Mouse (Mus musculus): ENCODE data around the gene Pde4d. TPM values are rescaled to one million over a fixed set of nuclear protein-coding genes. Genes with fewer than 3 reads are reported as not detected.

Pde4d gene
- polyA plus RNA-seq, 1 experiment from 2014 or later, result 19.1 TPM

DNA sequence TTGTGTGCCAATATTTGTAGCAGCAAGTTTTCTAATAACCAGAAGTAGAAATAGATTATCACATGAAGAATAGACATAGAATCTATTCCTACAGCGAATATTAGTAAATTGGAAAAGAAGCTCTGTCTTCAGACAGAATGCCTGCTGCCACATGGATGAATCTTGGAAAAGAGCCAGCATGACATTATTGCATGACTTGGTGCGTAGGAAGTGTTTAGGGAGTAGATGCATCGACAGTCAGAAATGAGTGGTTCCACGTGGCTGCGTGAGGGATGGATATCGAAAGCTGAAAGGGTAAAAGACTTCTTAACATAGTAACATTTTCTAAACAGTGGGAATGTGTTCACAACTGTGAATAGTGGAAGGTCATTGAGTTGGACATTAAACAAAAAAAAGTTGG is 912.6 kb downstream of the Pde4d start:
- H3K27me3 ChIP-seq, result no peaks in the 10 kb centered on the region
- 52% methylated on average over 6 of the region's 6 CpGs for WGBS
- no peak overlapping the region for H3K4me3 ChIP-seq (replicated peaks)
- H3K4me2 ChIP-seq (replicated peaks), result no peak overlapping the region
- H3K9me3 ChIP-seq (replicated peaks), result no peaks in the 10 kb centered on the region
- no peak overlapping the region for H3K27ac ChIP-seq (replicated peaks)
- no peaks in the 10 kb centered on the region for H3K36me3 ChIP-seq
- ATAC-seq (ENCODE audit: insufficient number of reproducible peaks, low FRiP score, low TSS enrichment, low read depth), result no peak
- H3K9ac ChIP-seq, result no peak overlapping the region
- H3K4me1 ChIP-seq, result no peaks in the 10 kb centered on the region

DNA sequence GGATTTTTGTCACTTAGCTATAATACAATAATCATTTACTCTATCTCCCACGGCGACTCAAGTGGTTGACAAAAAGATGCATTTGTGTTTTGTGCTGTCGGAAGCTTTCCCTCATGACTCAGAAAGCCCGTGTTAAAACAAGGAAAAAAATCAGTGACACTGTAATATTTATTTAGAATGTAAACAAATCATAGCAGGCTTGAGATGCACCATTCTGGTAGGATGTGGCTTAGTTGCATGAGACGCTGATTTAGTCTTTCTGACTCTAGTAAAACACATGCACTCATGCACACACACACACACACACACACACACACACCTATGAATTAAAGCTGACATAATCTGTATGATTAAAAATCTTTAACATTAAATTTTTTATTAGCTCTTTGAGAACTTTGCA is 924.7 kb downstream of the Pde4d start:
- no peaks in the 10 kb centered on the region for H3K36me3 ChIP-seq
- no peak overlapping the region for H3K9ac ChIP-seq
- WGBS, result 75% methylated on average over 5 of the region's 5 CpGs
- H3K4me2 ChIP-seq (replicated peaks), result no peak overlapping the region
- ATAC-seq (ENCODE audit: insufficient number of reproducible peaks, low FRiP score, low TSS enrichment, low read depth), result no peak
- no peak overlapping the region for H3K4me3 ChIP-seq (replicated peaks)
- H3K27ac ChIP-seq (replicated peaks), result no peak overlapping the region
- H3K27me3 ChIP-seq, result no peaks in the 10 kb centered on the region
- no peaks in the 10 kb centered on the region for H3K4me1 ChIP-seq
- no peaks in the 10 kb centered on the region for H3K9me3 ChIP-seq (replicated peaks)

DNA sequence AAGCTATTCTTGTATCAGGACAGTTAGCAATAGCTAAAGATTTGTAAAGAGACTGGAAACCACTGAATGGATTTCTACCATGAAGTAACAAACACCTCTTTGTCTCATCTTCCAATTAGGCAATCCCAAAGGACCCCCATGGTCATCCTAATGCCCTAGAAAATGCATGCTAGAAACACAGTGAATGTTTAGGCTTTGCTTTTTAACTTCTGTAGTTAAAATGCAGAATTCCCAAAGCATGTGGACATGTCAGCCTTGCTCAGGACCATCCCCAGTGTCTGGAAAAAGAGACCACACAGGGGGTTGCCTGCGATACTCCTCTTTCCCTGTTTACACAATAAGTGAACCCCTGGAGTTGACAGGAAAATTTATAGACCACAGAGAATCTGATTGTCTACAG is 926.9 kb downstream of the Pde4d start:
- Histone ChIP-seq H3K4me3 (replicated peaks) (no peak overlapping the region), H3K9ac (no peak overlapping the region), H3K4me1 (no peaks in the 10 kb centered on the region), H3K27ac (replicated peaks) (no peak overlapping the region), H3K9me3 (replicated peaks) (no peaks in the 10 kb centered on the region), H3K4me2 (replicated peaks) (no peak overlapping the region), H3K27me3 (no peaks in the 10 kb centered on the region), H3K36me3 (no peaks in the 10 kb centered on the region)
- no peak for ATAC-seq (ENCODE audit: insufficient number of reproducible peaks, low FRiP score, low TSS enrichment, low read depth)
- 44% methylated on average over 1 of the region's 1 CpGs for WGBS

DNA sequence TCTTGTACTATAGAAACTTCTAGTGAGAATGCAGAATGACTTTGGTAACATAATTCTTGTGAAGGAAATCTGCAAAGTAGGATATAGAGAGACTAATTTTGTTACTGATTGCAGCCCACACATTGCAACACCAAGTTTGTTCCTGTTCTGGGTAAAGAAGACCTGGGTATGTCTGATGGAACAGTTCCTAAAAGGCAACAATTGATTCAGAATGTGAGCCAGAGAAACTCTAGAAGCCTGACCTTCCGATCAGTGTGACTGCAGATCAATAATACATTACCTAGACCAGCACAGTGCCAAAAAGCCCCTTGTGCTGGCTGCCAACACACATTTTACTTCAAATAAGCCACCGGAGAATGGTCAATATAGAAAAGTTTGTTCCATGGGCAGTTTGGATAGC is 930.4 kb downstream of the Pde4d start:
- H3K4me2 ChIP-seq (replicated peaks), result no peak overlapping the region

DNA sequence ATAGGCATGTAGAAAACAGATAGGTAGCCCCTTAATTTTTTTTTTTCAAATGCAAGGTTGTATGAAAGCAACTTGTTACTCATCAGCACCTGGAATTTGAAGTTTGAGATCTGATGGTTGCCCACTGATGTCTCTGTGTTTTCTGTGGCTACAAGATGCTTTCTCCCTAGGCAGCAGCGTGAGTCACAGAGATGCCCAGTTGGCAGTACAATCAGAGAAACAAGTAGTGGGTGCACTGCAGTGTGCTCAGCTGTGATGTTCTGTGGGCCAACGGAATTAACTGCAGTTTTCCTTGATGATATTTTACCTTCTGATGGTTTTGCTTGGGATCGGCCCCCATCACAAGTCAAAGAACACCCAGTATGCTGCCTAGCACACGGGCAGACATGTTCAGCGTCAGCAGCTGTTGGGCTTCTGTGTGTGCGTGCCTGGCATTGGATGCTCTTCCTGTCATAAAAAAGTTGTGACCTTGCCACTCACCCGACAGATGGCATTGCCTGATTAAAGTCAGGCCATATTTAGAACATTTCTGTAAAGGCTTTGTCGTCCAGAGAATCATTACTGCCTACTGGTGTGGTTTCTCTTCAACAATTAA is 939.0 kb downstream of the Pde4d start:
- Histone ChIP-seq H3K9ac (no peak overlapping the region), H3K4me1 (no peaks in the 10 kb centered on the region), H3K27me3 (no peaks in the 10 kb centered on the region), H3K36me3 (no peaks in the 10 kb centered on the region), H3K27ac (replicated peaks) (no peak overlapping the region), H3K4me2 (replicated peaks) (no peak overlapping the region), H3K9me3 (replicated peaks) (no peaks in the 10 kb centered on the region), H3K4me3 (replicated peaks) (no peak overlapping the region)
- WGBS, result 67% methylated on average over 8 of the region's 8 CpGs
- no peak for ATAC-seq (ENCODE audit: insufficient number of reproducible peaks, low FRiP score, low TSS enrichment, low read depth)

More for the DNA sequence above, 930.4 kb downstream of the Pde4d start:
- ATAC-seq (ENCODE audit: insufficient number of reproducible peaks, low FRiP score, low TSS enrichment, low read depth), result no peak
- no peak overlapping the region for H3K4me3 ChIP-seq (replicated peaks)
- 91% methylated on average over 2 of the region's 2 CpGs for WGBS
- H3K36me3 ChIP-seq, result no peaks in the 10 kb centered on the region
- no peak overlapping the region for H3K27ac ChIP-seq (replicated peaks)
- no peaks in the 10 kb centered on the region for H3K9me3 ChIP-seq (replicated peaks)
- no peak overlapping the region for H3K9ac ChIP-seq
- H3K27me3 ChIP-seq, result no peaks in the 10 kb centered on the region
- H3K4me1 ChIP-seq, result no peaks in the 10 kb centered on the region

DNA sequence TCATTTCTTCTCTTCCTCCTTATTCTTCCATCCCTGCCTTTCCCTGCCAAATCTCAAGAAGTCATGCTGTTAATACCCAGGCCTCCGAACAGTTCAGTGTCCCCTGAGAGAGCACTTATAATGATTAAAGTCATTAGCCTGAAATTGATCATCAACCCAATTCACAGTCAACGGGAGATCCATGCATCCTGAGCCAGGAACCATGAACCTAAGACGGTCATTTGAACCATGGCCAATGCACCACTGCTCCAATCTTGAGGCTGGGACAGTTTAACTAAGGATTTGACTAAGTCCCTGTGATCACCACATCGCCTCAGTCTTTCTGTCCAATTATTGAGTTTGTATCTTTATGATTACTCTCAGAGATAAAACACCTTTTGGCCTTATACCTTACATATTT is 952.6 kb downstream of the Pde4d start:
- H3K4me3 ChIP-seq (replicated peaks), result no peak overlapping the region
- H3K4me2 ChIP-seq (replicated peaks), result no peak overlapping the region
- no peaks in the 10 kb centered on the region for H3K36me3 ChIP-seq
- no peak for ATAC-seq (ENCODE audit: insufficient number of reproducible peaks, low FRiP score, low TSS enrichment, low read depth)
- no peaks in the 10 kb centered on the region for H3K9me3 ChIP-seq (replicated peaks)
- WGBS, result 69% methylated on average over 4 of the region's 4 CpGs
- no peaks in the 10 kb centered on the region for H3K4me1 ChIP-seq
- no peaks in the 10 kb centered on the region for H3K27me3 ChIP-seq
- no peak overlapping the region for H3K27ac ChIP-seq (replicated peaks)
- no peak overlapping the region for H3K9ac ChIP-seq

DNA sequence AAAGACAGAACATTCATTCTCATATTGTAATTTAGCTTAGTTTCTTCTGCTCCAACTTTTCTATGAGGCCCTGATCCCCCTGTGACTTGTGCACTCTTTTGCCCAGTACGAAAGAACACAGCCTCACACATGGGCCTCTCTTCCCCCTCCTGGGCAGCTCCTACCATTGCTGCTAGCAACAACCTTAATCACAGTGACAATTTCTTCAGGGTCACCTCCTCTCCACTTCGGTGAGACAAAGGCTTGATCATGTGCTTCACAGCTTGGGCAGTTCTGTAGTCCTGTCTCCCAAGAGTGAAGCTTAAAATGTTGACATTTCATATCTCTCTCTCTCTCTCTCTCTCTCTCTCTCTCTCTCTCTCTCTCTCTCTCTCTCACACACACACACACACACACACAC is 953.2 kb downstream of the Pde4d start:
- no peak for ATAC-seq (ENCODE audit: insufficient number of reproducible peaks, low FRiP score, low TSS enrichment, low read depth)
- H3K4me3 ChIP-seq (replicated peaks), result no peak overlapping the region
- no peaks in the 10 kb centered on the region for H3K36me3 ChIP-seq
- no peak overlapping the region for H3K27ac ChIP-seq (replicated peaks)
- 68% methylated on average over 2 of the region's 2 CpGs for WGBS
- H3K27me3 ChIP-seq, result no peaks in the 10 kb centered on the region
- no peak overlapping the region for H3K9ac ChIP-seq
- no peaks in the 10 kb centered on the region for H3K4me1 ChIP-seq
- H3K9me3 ChIP-seq (replicated peaks), result no peaks in the 10 kb centered on the region
- no peak overlapping the region for H3K4me2 ChIP-seq (replicated peaks)

DNA sequence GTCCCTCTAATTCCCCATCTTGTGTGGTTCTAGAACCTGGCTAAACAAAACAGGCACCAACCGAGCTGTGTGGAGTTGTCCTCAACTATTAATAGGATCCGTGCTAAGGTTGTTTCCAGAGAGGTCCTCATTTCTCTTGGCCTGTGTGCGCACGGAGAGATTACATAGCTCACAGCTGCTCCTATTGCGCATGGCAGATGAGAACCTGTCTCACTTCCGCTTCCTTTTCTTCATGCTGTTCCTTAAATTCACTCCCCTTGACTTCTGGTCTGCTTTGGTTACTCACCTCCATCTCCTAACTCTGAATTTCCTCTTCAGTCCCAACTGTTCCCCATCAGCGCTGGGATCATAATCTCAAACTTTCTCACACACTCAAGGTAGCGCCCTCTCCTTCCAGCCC is 956.6 kb downstream of the Pde4d start:
- 89% methylated on average over 8 of the region's 8 CpGs for WGBS
- Histone ChIP-seq H3K27ac (replicated peaks) (no peak overlapping the region), H3K4me2 (replicated peaks) (no peak overlapping the region), H3K27me3 (no peaks in the 10 kb centered on the region), H3K4me3 (replicated peaks) (no peak overlapping the region), H3K9me3 (replicated peaks) (no peaks in the 10 kb centered on the region), H3K36me3 (no peaks in the 10 kb centered on the region), H3K9ac (no peak overlapping the region), H3K4me1 (no peaks in the 10 kb centered on the region)
- no peak for ATAC-seq (ENCODE audit: insufficient number of reproducible peaks, low FRiP score, low TSS enrichment, low read depth)

DNA sequence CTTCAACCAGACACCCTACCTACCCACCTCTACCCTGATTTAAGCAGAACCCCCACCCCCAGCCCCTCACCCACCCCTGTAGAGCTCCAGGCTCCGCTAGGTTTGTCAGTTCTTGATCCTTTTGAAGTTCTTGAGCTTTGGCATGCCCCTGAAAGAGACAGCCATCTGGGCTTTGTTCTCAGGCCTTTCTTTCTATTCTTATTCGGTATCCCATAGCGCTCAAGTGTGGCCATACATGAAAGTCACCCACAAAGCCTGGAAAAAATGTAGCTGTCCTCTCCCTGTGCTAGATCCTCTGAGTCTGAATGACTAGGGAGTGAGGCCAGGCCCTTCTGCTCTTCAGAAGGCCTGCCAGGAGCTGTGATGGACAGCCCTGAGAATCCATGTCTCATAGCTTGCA is 957.6 kb downstream of the Pde4d start:
- Histone ChIP-seq H3K27me3 (no peaks in the 10 kb centered on the region), H3K4me1 (no peaks in the 10 kb centered on the region), H3K27ac (replicated peaks) (no peak overlapping the region), H3K4me3 (replicated peaks) (no peak overlapping the region), H3K9ac (no peak overlapping the region), H3K9me3 (replicated peaks) (no peaks in the 10 kb centered on the region), H3K4me2 (replicated peaks) (no peak overlapping the region), H3K36me3 (no peaks in the 10 kb centered on the region)
- no peak for ATAC-seq (ENCODE audit: insufficient number of reproducible peaks, low FRiP score, low TSS enrichment, low read depth)
- WGBS, result 54% methylated on average over 3 of the region's 3 CpGs

DNA sequence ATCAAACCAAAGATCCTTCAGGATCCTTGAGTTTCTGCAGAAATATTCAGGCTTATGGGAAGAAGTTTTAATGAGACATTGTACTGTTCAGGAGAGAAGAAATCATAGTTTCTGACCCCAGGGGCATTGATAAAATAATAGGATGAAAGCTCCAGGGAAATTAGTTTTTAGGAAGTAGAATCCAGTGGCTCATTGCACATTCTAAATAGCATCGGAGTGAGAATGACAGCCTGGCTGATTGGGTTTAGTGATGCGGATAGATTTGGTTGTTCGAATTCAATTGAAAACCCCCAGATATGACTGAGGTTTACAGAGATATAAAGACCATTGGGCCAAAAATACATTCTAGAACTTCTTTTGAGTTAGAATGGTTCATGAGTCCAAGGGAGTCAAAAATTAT is 970.7 kb downstream of the Pde4d start:
- WGBS, result 91% methylated on average over 3 of the region's 3 CpGs
- Histone ChIP-seq H3K36me3 (no peaks in the 10 kb centered on the region), H3K9me3 (replicated peaks) (no peaks in the 10 kb centered on the region), H3K4me3 (replicated peaks) (no peak overlapping the region), H3K27ac (replicated peaks) (no peak overlapping the region), H3K4me1 (no peaks in the 10 kb centered on the region), H3K9ac (no peak overlapping the region), H3K4me2 (replicated peaks) (no peak overlapping the region), H3K27me3 (no peaks in the 10 kb centered on the region)
- no peak for ATAC-seq (ENCODE audit: insufficient number of reproducible peaks, low FRiP score, low TSS enrichment, low read depth)

DNA sequence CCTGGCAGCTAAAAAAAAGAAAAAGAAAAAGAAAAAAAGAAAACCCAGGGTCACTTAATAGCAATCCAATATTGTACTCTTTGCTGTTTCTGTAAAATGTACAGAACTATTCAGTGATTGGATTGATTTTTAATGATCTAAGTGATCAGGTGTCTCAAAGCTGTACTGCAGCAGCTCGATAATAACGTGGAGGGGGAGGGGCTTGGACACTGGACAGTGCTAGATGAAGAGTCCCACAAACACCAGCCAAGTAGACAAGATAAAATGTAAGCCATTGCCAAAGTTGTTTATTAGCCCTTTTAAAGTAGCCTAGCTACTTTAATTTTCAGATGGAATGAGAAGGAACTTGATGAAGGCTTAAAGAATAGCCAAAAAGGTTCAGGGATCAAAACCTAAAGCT is 975.2 kb downstream of the Pde4d start:
- Histone ChIP-seq H3K4me2 (replicated peaks) (no peak overlapping the region), H3K4me1 (no peaks in the 10 kb centered on the region), H3K9ac (no peak overlapping the region), H3K27me3 (no peaks in the 10 kb centered on the region), H3K9me3 (replicated peaks) (no peaks in the 10 kb centered on the region), H3K36me3 (no peaks in the 10 kb centered on the region), H3K4me3 (replicated peaks) (no peak overlapping the region), H3K27ac (replicated peaks) (no peak overlapping the region)
- 63% methylated on average over 2 of the region's 2 CpGs for WGBS
- no peak for ATAC-seq (ENCODE audit: insufficient number of reproducible peaks, low FRiP score, low TSS enrichment, low read depth)

DNA sequence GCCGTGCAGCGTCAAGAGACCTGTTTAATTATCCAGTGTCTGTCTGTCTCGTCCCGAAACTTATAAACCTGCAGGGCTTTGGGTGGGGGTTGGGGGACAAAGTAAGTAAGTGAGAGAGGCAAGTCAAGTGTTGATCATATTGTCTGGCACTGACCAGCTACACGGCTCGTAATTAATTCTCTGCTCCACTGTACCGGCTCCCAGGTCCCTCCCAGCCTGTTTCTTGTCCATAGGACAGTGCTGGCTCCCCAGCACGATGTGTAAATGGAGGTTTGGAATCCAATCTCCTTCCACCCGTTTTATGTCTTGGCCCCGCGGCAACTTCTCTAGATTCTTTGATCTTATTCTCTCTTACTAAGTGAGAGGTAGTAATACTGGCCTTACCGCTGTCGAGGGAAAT is 975.8 kb downstream of the Pde4d start:
- Histone ChIP-seq H3K9ac (no peak overlapping the region), H3K9me3 (replicated peaks) (no peaks in the 10 kb centered on the region), H3K27ac (replicated peaks) (no peak overlapping the region), H3K27me3 (no peaks in the 10 kb centered on the region), H3K4me1 (no peaks in the 10 kb centered on the region), H3K4me2 (replicated peaks) (no peak overlapping the region), H3K36me3 (no peaks in the 10 kb centered on the region), H3K4me3 (replicated peaks) (no peak overlapping the region)
- no peak for ATAC-seq (ENCODE audit: insufficient number of reproducible peaks, low FRiP score, low TSS enrichment, low read depth)
- 79% methylated on average over 13 of the region's 13 CpGs for WGBS

Data from embryonic facial prominence, embryonic 15.5 days (tissue).